Mouse (Mus musculus) heart, adult 2 months (tissue): Measurements from ENCODE around the gene Umps. TPM values are rescaled to one million over a fixed set of nuclear protein-coding genes. Genes with fewer than 3 reads are reported as not detected.

Source experiments
- DNase-seq, 2 experiments: peaks; one replicate each; pipeline ENCODE4 v3.0.0; 2021
- H3K27ac ChIP-seq: fragments of 200-600 bp; 2 replicates; pipeline ENCODE4 v1.8.1; 2022
- H3K27me3 ChIP-seq: fragments of 200-500 bp; 2 replicates; pipeline ENCODE4 v1.6.1; 2012; ENCODE audit warnings: mild to moderate bottlenecking, low read length, inconsistent platforms, mixed read lengths; ENCODE audit not compliant: control insufficient read depth, insufficient read depth
- H3K36me3 ChIP-seq: fragments of 200-500 bp; 2 replicates; pipeline ENCODE4 v1.6.1; 2012; ENCODE audit warnings: low read length, inconsistent platforms; ENCODE audit not compliant: control insufficient read depth, insufficient read depth
- H3K4me1 ChIP-seq: fragments of 200-500 bp; 2 replicates; pipeline ENCODE4 v1.6.1; 2011; ENCODE audit warnings: low read length; ENCODE audit not compliant: control insufficient read depth, insufficient read depth
- H3K4me3 ChIP-seq: fragments of 200-600 bp; 2 replicates; pipeline ENCODE4 v1.8.1; 2022
- H3K79me2 ChIP-seq: fragments of 200-500 bp; replicated peaks from 2 replicates; pipeline ENCODE4 v1.6.1; 2012; ENCODE audit warnings: mild to moderate bottlenecking, inconsistent platforms, low read length, moderate library complexity, mixed read lengths; ENCODE audit not compliant: control insufficient read depth, insufficient read depth
- H3K9ac ChIP-seq: fragments of 200-500 bp; 2 replicates; pipeline ENCODE4 v1.6.1; 2012; ENCODE audit warnings: low read depth, mild to moderate bottlenecking, control low read depth, inconsistent platforms, low read length, mixed read lengths
- CTCF ChIP-seq: fragments of 200-600 bp; IDR thresholded peaks from 2 replicates; pipeline ENCODE4 v1.8.1; 2022; ENCODE audit warnings: antibody characterized with exemption, mild to moderate bottlenecking, moderate library complexity
- EP300 ChIP-seq: fragments of 200-500 bp; IDR thresholded peaks from 2 replicates; pipeline ENCODE4 v1.6.1; 2011; ENCODE audit warnings: low read depth, low read length, control low read depth; ENCODE audit not compliant: insufficient read depth
- POLR2A ChIP-seq: fragments of 200-500 bp; IDR thresholded peaks from 2 replicates; pipeline ENCODE4 v1.6.1; 2011; ENCODE audit warnings: mild to moderate bottlenecking, low read depth, low read length, control low read depth; ENCODE audit not compliant: insufficient read depth
- WGBS: fragments of 180-500 bp; shearing (Covaris S2); methylation state at CpG from one replicate; pipeline ENCODE4 v1.1.7; 2018; 5-methylcytosine and 5-hydroxymethylcytosine counted together
- intact Hi-C: fragments of 180-260 bp; cut with DNase I; formaldehyde crosslinking; loops from one replicate; pipeline ENCODE4 v1.15.1; 2025
- polyA plus RNA-seq: library from polyadenylated mRNA; depleted of rRNA; stranded (reverse); fragments of >200 nt; gene quantifications from 2 replicates; pipeline ENCODE4 v1.2.3, GENCODE M21; 2012
- total RNA-seq, 2 experiments: library from RNA; stranded (reverse); gene quantifications; 2 replicates each; pipeline ENCODE4 v1.2.3; 2021

The Umps gene
- total and polyA plus RNA-seq, 3 experiments, result 3.8 to 8.4 (median 7.9) TPM

- Histone ChIP-seq H3K9ac (no peak overlapping the region), H3K4me3 (no peak overlapping the region), H3K36me3 (peaks cover 4% of the 10 kb centered on the region; the same call in 1 of the 2 replicates), H3K27ac (peak overlapping the region; percentile 78), H3K27me3 (no peaks in the 10 kb centered on the region), H3K79me2 (no peaks in the 10 kb centered on the region), H3K4me1 (peaks cover 49% of the 10 kb centered on the region)
- 34% methylated on average over 9 of the region's 9 CpGs for WGBS
- intact Hi-C loops, result loop anchor here (2.0 to 10.0 kb wide), 3 partner anchors 47 to 355 kb away; no protein-coding TSS in a partner anchor
- DNase-seq, result peak in 1 of 2 experiments; percentile 39
- TF ChIP-seq POLR2A (no peak), EP300 (peak; percentile 63), CTCF (no peak)
Measured at GRCm38 (mm10) chr16:33939636-33940035, 27.2 kb downstream of the Umps start.

GRCm38 (mm10) chr16:33939133-33939531, 27.7 kb downstream of the Umps start:
- Histone ChIP-seq H3K79me2 (no peaks in the 10 kb centered on the region), H3K27me3 (no peaks in the 10 kb centered on the region), H3K9ac (no peak overlapping the region), H3K36me3 (peaks cover 4% of the 10 kb centered on the region; the same call in 1 of the 2 replicates), H3K4me1 (peaks cover 53% of the 10 kb centered on the region), H3K27ac (peak overlapping the region; percentile 78), H3K4me3 (no peak overlapping the region)
- WGBS, result 66% methylated on average over 2 of the region's 2 CpGs
- DNase-seq, result no peak
- TF ChIP-seq EP300, result no peak
- TF ChIP-seq CTCF, result no peak
- no peak for TF ChIP-seq POLR2A
- intact Hi-C loops, result loop anchor here (2.0 kb wide), 1 partner anchor 46 kb away; no protein-coding TSS in a partner anchor

- TF ChIP-seq POLR2A (no peak), CTCF (no peak), EP300 (no peak)
- Histone ChIP-seq H3K79me2 (no peaks in the 10 kb centered on the region), H3K36me3 (peaks cover 4% of the 10 kb centered on the region; the same call in 1 of the 2 replicates), H3K4me3 (no peak overlapping the region), H3K9ac (no peak overlapping the region), H3K4me1 (peaks cover 53% of the 10 kb centered on the region), H3K27ac (peak overlapping the region; percentile 78), H3K27me3 (no peaks in the 10 kb centered on the region)
- intact Hi-C loops, result loop anchor here (2.0 kb wide), 1 partner anchor 46 kb away; no protein-coding TSS in a partner anchor
- WGBS, result 45% methylated on average over 12 of the region's 12 CpGs
- peak in 1 of 2 experiments; percentile 46 for DNase-seq
Measured at GRCm38 (mm10) chr16:33938311-33939132, 28.3 kb downstream of the Umps start.

GRCm38 (mm10) chr16:33937567-33937966, 29.3 kb downstream of the Umps start:
- Histone ChIP-seq H3K4me3 (no peak overlapping the region), H3K36me3 (peaks cover 4% of the 10 kb centered on the region; the same call in 1 of the 2 replicates), H3K27ac (peak overlapping the region; percentile 78), H3K27me3 (no peaks in the 10 kb centered on the region), H3K9ac (no peak overlapping the region), H3K79me2 (no peaks in the 10 kb centered on the region), H3K4me1 (peaks cover 53% of the 10 kb centered on the region)
- DNase-seq, result peak; percentile 79 to 89
- intact Hi-C loops, result no loop called here
- TF ChIP-seq CTCF, result no peak
- TF ChIP-seq EP300, result peak; percentile 95
- 31% methylated on average over 8 of the region's 8 CpGs for WGBS

- no peak for DNase-seq
- Histone ChIP-seq H3K36me3 (peaks cover 4% of the 10 kb centered on the region; the same call in 1 of the 2 replicates), H3K9ac (no peak overlapping the region), H3K27me3 (no peaks in the 10 kb centered on the region), H3K4me3 (no peak overlapping the region), H3K27ac (peak overlapping the region; percentile 78), H3K79me2 (no peaks in the 10 kb centered on the region), H3K4me1 (peaks cover 55% of the 10 kb centered on the region)
- no peak for TF ChIP-seq CTCF
- no peak for TF ChIP-seq POLR2A
- no peak for TF ChIP-seq EP300
- 79% methylated on average over 4 of the region's 4 CpGs for WGBS
- intact Hi-C loops, result no loop called here
Measured at GRCm38 (mm10) chr16:33936885-33937284, 30.0 kb downstream of the Umps start.

GRCm38 (mm10) chr16:33935407-33935785, 31.4 kb downstream of the Umps start:
- H3K27ac ChIP-seq, result no peak overlapping the region
- H3K36me3 ChIP-seq, result peaks cover 1% of the 10 kb centered on the region; the same call in 1 of the 2 replicates
- TF ChIP-seq POLR2A (no peak), EP300 (no peak), CTCF (no peak)
- 95% methylated on average over 6 of the region's 6 CpGs for WGBS
- no peak overlapping the region for H3K4me3 ChIP-seq
- no peaks in the 10 kb centered on the region for H3K79me2 ChIP-seq
- no peak for DNase-seq
- H3K27me3 ChIP-seq, result no peaks in the 10 kb centered on the region
- intact Hi-C loops, result no loop called here
- no peak overlapping the region for H3K9ac ChIP-seq
- H3K4me1 ChIP-seq, result peaks cover 44% of the 10 kb centered on the region
